Mouse (Mus musculus): Measurements from ENCODE around the gene Naa38.

Naa38 gene

DNA sequence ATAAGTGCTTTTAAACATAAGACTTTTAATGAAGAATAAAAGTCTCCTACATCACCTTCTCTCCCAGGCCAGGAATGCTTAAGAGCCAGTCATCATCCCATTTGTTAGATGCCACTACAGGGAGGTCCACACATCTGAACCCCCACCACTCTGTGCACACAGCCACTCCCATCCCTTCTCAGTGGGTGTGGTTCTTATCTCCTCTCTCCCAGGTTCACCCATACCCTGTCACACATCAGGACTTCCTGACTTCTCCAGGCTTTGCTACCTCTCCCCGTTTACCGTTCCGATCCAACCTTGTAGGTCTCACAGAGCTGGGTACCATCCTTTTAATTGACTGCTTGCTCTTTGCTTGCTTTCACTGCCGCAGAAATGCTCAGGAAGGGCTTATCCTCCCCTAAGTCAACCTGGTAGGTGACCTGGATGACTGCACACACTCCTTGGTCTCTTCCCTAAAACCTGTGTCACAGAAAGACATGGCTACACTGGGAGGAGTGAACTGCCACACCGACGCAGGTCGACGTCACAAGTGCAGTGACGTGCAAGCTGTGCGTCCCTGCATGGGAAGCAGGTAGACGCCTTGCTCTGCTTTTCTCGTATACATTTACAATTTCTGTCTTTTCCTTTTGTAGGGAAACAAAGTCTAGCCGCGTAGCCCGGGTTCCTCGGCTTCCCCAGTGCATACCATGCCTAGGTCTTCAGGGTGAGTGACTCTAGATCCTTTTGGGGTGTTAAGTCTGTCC lies 21.9 kb upstream of the Naa38 start:
- DNase-seq: no peak

DNA sequence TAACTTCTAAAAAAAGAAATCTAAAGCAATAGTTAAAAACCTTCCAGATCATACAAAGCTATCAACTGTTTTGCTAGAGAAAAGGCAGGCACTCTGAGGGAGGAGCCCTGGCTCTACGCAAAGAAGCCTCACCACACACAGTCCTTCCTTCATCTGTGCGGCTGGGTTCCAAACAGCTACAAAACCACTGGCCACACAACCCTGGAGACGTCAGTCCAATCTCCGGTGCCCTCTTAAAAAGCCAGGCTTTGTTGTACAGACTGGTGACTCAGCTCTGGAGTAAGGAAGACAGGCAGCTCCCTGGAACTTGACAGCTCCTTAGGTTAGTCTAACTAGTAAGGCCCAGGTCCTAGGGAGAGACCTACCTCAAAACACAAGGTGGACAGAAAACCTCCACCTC lies 19.6 kb upstream of the Naa38 start:
- DNase-seq: no peak

DNA sequence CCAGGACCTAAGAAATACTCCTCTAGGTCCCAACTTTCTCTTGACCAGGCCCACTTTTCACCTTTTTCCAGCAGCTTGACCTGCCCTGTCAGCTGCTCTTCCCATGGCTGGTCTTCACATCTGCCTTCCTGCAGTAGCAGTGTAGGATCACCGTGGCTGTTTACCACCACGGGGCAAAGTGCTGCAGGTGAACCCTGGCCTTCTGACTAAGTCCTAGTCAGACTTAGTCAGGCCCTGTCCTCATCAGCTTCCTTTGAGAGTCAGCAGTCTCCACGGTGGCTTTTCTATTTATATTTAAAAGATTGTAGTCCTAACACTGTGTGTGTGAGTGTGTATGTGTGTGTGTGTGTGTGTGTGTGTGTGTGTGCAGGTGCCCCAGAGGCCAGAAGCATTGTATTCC lies 17.5 kb upstream of the Naa38 start:
- no peak for DNase-seq

DNA sequence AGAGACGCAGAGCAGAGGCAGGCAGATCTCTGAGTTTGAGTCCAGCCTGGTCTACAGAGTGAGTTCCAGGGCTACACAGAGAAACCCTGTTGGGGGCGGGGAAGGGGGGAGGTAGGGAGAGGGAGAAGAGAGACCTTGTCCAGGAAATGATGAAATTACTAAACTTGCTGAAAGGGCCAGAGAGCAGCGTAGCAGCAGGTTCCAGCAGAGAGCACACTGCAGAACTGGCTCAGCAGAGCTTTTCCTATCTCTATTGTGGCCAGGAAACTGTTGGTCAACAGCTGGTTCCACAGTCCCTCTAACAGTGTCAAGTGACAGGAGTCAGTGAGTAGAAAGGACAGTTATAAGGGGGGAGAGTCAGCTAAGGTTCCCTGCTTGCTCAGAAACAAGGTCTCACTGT lies 15.7 kb upstream of the Naa38 start:
- DNase-seq: no peak

DNA sequence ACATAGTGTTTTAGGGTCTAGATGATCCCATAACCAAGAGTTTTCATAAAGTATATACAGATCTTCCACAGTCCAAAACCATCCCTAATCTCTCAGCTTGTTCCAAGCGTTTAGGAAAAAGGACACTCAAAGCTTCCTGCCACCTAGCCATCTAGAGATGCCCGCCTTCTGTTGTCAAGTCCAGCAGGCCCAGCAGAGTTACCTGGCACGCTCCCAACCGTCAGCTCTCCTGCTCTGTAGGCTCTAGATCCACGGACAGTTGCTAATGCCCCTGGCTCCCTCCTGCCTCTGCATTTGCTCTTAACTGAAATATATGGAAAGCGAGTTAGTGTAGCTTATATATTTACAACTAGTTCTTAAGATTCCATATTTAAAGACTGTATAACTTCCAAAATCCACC lies 13.9 kb upstream of the Naa38 start:
- DNase-seq: peak; percentile 87 to 88

DNA sequence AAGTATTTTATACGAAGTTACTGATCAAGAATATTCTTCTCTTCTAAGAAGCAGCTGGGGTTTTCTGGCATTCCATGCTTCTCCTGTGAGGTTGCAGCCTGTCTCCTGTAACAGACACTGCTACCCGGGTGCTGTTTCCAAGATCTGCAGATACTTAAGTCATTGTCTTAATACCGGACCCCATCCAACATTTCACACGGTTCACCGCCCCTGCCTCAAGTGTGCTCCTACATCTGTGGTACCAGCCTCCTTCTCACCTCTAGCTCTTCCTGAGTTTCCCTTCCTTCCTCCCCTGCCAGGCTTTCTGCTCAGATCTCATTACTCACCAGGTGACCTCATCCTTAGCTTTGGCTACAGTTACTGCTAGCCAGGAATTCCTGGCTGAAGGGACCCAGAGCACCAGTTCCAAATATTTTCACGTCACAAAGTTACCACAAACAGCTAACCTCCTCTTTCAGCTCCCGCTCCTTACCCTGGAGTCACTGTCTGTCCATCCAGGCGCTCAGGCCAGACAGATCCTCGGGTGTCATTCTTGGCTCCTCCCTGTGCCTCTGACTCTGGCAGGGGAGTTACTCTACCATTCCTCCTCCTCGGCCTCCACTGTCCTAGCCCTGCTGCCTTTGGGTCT lies 12.7 kb upstream of the Naa38 start:
- DNase-seq: peak in 1 of 2 experiments; percentile 42

DNA sequence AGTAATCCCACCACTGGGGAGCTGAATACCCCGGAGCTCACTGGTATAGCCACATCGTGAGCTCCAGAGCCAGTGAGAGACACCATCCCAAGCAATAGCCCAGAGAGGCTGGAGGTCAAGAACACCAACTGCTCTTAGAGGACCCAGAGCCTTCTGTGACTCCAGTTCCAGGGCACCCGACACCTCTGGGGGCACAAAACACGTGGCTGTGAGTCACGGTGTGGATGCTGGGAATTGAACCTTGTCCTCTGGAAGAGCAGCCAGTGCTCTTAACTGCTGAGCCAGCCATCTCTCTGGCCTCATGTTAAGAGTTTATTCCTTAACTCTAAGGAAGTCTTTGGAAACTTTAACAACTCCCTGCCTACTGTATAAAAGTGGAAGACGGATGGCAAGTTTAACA lies 10.3 kb upstream of the Naa38 start:
- no peak for DNase-seq

DNA sequence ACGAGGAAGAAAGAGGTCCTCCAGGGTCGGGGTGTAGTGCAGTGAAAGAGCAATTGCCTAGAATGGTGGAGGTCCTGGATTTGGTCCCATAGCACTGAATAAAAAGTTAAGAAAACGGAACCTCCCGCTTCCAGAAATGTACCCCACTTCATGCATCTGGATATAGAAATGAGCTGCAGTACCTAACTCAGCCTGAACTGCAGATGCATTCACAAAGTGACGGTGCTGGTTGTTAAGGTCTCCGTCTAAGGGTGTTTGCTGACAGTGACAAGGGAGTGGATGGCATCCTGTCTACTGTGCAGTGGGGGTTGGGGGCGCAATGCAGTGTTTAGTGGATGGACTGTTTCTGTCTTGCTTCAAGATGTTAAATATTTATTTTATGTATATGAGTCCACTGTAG lies 8.5 kb upstream of the Naa38 start:
- DNase-seq: no peak

DNA sequence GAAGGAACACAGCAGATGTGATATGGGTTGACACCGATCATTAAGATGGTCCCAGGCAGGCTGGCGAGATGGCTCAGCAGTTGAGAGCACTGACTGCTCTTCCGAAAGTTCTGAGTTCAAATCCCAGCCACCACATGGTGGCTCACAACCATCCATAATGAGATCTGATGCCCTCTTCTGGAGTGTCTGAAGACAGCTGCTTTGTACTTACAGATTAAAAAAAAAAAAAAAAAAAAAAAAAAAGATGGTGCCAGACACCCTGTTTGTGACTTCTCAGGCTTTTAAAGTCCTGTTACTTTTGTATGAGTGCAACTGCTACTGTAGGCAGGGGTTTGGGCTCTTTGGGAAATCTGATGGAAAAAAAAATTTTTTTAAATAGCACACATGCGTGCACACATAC lies 6.6 kb upstream of the Naa38 start:
- DNase-seq: no peak

DNA sequence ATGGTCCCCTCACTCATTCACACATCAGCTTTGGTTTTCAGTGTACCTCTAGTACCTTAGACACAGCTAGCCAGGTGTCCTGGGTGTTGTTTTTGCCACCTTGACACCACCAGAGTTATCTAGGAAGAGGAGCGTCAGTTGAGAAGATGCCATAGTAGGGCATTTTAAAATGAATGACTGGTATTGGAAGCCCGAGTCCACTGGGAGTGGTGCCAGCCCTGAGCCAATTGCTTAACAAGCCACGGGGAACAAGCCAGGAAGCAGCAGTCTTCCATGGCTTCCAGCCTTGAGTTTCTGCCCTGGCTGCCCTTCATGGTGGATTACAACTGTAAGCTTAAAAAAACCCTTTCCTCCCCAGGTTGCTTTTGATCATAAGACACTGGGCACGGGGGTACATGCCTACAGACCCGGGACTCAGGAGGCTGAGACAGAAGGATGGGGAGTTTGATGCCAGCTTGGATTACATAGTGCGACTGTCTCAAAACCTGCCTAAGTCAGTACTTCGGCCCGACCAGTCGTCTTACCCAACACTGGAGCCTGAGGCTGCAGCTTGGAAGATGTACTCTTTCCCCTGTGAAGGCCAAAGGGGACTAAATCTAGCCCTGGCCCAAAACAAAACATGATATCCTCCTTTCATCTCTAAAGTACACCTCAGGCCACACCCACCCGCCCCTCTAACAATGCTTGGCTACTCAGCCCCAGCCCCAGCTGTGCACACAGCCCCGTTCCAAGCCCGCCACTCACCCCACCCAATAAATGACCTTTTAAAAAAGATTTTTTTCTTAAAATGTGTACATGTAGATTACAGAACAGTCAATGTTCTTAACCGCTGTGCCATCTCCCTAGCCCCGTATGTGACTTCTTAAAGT lies 5.5 kb upstream of the Naa38 start:
- peak; percentile 78 to 82 for DNase-seq

DNA sequence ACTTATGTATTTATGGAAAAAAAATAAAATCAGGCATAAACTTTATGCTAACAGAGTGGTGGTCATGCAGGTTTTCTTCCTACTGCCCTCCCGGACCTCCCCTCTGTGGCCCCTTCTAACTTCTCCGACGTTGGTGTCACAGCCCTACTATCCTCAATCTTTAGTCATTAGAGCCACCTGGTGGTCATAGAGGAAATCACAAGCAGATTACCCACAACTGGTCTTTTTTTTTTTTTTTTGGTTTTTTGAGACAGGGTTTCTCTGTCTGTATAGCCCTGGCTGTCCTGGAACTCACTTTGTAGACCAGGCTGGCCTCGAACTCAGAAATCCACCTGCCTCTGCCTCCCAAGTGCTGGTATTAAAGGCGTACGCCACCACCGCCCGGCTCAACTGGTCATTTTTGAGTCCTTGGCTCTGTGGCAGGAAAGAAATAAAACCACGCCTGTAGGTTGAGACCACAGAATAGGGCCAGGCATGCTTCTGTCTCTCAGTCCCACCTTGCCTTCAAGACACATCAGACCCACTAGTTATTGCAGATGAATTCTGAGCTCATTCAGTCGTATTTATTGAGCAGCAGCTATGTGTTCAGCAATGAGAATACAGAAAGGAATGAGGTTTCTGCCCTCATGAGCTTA lies 4.8 kb upstream of the Naa38 start:
- DNase-seq: peak; percentile 88 to 90

DNA sequence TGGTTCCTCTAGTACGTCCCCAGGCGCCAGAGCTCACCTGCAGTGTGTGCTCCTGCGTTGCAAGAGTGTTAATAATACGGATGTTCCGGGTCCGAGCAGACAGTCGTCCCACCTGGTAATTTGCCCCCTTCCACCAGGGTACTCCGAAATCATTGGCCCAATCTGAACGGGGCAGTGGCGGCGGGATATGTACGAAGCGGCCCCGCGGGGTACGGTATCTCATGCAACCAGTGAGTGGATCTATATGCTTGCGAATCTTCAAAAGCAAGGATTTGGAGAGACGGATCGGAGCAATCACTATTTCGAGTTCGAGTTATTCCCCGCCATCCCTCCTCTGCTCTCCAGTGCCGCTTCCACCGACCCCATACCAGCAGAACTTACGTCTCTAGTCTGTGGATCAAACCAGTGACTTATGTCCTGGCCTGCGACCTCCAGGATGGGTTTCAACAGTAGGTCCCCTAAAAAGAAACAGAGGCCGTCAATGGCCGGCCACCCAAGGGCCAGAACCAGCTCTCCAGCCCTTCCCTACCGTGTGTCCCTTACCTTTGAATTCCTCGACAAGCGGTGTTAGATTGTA lies 608 bp upstream of the Naa38 start:
- DNase-seq: peak in 1 of 2 experiments; percentile 45

DNA sequence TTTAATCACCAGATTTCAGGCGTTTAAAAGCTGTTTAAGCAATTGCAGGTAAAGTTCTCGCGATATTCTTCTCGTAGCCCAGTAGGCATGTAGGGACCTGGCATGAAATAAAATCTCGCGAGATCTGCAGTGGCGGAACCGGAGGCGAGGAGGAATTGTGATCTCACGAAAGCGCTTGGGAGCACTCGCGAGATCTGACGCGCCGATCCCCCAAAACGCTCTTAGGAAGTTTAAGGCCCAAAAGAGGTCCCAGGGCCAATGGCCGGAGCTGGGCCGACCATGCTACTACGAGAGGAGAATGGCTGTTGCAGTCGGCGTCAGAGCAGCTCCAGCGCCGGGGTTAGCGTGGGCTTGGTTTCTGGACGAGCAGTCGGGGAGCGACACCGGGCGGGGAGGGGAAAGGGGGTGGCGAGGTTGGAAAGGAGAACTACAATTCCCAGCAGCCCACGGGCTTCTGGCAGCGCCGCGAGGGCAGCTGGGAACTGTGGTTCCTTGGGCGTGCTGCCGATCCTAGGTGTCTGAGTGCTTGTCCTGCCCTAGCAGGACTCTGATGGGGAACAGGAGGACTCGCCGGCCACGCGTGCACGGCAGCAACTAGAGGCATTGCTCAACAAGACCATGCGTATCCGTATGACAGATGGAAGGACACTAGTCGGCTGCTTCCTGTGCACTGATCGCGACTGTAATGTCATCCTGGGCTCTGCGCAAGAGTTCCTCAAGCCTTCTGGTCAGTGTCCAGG lies 517 bp downstream of the Naa38 start:
- peak; percentile 94 to 97 for DNase-seq

DNA sequence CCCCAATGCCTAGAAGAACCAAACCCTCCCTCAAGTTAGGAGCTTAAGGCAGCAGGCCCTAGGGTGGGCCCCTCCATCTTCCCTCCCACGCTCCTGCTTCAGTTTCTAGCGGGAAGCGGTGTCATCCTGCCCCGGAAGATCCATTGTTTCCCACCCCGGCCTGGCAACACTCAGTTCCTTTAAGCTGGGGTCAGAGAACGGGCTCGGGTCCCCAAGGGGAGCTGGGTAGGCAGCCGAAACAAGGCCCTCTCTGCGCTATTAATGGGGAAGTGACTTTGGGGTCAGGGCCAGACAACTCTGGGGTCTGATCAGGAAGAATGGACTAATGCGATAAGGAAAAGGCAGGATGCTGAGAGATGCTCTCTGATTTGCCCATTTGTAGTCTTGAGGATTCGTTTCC lies 1.5 kb downstream of the Naa38 start:
- peak; percentile 31 to 41 for DNase-seq

DNA sequence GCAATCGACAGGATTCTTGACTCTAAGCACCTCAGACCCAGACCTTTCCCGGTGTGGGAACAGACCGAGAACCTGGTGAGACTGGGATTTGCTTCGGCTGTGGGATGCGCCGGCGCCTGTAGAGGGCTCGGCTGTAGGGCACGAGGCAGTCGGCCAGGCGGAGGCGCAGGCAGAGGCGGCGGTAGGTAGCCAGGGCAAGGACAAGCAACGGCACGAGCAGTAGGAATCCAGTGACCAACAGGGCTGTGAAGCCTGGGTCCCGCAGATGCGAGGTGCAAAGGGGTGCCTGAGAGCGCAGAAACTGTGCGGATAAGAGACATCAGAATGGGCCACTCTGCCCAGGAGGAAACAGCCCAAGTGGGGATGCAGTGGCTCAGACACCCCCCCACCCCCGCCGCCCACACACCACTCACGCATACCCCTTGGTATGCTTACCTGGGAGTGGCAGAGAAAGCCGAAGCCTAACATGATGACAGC lies 2.3 kb downstream of the Naa38 start:
- peak; percentile 54 to 67 for DNase-seq

DNA sequence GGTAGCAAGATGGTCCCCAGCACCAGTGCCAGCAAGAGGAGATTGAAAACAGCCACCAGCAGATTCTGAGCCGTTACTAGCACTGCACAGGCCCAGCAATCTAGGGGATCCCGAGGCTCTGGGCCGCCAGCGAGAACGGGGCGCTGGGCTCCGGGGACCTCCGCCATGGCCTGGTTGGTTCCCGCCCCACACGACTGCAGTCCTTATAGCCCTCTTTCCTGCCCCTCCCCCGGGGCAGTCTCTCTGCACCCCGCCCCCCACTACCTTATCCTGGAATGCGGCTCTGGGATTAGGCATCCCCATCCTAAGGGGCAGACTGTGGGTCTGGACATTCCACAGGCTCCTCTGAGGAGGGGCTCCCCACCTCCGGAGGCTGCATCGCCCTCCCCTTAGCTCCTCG lies 2.8 kb downstream of the Naa38 start, which contains the start of gene Tmem88:
Tmem88 (minus strand) TSS at position 176 of the 400 bp plus-strand sequence.
- DNase-seq: peak; percentile 42 to 53

DNA sequence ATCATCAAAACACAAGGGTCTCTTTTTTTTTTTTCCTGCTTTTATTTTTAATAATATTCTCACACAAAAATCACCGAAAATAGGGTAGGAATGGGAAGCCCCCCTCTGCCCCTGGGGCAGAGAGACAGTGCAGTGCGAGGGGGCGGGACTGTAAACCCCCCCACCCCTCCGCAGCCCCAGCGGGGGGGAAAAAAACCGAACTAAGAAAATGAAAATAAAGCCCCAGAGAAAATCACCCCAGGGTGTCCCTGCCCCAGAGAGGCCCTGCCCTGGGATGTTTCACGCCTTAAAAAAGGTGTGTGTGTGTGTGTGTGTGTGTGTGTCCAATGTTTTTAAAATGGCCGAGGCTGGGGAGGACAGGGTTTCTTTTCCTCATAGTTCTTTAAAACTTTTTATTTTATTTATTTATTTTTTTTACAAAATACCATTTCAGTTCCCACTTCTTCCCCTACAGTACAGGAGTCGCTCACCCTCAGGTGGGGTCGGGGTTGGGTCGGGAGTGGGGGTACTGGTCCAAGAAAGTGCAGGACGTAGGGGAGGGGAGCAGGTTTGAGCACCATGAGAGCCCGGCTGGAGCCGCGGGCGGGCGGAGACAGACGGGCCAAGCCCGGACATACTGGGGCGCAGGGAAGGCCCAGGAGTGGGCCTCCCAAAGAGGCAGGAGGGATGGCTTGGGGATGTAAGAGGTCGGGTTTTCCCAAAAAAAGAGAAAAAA lies 3.4 kb downstream of the Naa38 start:
- DNase-seq: peak; percentile 36 to 45

DNA sequence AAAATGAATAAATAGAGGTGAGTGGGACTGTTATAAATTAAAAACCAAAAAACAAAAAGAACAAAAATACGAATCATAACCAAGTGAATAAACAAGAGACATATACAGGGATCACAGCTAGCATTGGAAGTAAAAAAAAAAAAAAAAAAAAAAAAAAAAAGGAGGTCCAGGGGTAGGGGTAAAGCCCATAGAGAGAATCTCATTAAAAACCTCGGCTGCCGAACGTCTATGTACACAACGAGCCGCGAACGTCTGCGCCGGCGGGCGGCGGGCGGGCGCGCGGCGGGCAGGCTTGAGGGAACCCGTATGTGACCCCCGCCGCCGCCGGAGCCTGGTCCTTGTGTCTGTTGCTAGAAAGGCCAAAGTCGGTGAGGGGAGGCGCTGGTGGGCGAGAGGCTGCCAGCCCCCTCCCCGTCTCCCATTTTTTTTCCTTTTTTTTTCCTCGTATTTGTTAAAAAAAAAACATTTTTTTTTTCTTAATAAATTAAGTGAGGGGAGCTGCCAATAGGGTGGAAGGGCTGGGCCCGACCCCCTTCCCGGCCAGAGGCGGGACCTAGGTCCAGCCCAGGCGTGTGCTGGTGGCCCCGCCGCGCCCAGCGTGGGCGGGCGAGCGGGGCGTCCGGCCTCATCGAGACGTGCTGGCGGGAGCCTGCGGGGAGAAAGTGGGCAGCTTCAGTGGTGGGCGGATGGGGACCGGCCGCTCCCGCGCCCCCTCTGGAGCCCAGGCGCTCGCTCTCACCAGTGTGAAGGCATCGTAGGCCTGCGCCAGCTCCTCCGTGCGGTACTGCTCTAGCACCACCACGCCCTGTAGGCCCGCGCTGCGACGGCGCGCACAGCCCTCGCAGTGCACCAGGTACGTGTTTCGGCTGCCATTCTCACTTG lies 4.2 kb downstream of the Naa38 start:
- peak; percentile 28 to 45 for DNase-seq

DNA sequence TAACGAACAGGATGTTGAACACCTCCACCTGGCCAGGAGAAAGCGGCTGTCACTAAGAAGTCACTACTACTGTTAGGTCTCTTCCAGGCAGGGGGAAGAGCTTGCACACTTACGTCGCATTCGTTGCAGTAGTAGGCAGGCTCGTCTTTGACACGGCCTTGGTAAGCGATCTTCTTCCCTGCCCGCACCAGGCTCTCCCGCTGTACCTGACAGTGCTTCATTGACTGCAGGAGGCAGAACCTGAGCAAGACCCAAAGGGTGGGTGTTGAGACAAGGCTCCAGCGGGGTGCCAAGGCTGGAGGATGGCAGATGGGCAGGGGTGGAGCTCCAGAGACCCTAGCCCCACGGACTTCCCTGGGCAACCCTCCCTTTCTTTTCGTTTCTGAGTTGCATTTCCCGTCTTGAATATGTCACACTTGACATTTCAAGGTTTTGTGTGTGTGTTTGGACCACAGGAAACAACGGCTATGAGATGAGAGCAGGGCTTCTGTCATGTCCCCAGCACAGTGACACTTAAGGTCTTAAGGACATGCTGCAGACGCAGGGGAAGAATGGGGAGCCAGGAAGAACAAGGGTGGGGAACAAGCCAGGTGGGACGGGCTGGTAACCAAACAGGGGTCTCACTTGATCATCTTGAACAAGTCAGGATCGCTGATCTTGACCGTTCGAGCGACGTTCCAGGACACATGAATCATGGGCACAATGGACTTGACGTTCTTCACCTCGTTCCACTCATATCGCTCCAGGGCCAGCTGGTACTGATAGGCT lies 5.0 kb downstream of the Naa38 start:
- peak; percentile 33 to 39 for DNase-seq

Data from cerebellum, postnatal 14 days (tissue).